Mouse (Mus musculus) kidney, postnatal 25 days (tissue): ENCODE data around the gene Elmod1.
A peak's percentile ranks its signal among the peaks of the same experiment; 100 is the strongest.
"Not testable (repeated sequence)": the region's sequence is repeated elsewhere in the genome, so short reads cannot be mapped to it uniquely, and the experiment has no call there.

Experiments
- DNase-seq, 2 experiments: peaks; one replicate each; pipeline ENCODE4 v3.0.0; 2021; ENCODE audit warnings: mixed read lengths in 2 of 2

Elmod1 gene

DNA sequence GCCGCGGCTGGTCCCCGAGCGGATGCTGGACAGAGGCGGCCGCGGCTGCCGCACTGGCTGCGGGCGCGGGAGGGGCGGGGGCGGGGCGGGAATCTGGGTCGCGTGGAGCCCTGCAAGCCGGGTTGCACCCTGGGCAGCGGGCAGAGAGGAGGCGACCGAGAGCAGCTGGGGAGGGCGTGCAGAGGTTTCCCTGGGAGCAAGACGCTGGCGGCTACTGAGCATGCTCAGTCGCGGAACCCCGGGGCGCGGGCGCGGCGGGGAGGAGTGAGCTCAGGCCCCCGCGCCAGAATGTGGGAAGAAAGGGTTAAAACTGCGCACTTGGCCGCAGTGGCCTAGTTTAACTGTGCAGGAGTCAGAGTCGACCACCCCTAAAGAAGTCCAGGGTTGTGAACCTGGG lies at the start of gene Elmod1:
Gene Elmod1, minus strand, starts transcription at position 180 of the 397 bp plus-strand sequence.
- DNase-seq, result peak; percentile 32 to 61

DNA sequence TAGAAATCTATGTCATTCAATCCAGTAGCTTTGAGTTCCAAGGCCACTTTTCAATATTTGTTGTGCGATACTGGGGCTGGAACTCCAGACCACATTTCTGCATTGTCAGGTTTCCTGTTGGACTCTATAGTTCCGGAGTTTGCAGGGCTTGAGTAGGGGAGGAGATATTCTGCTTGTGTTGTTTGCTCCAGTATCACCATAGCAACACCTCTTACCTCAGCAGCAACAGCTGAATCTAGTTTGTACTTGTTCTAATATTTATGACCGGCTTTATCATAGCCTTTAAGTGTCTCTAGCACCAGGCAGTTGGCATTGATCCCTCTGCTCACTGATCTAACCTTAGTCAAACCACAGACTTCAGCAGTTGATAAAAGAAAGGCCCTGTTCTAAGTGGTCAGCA lies 47.7 kb upstream of the Elmod1 start:
- no peak for DNase-seq

DNA sequence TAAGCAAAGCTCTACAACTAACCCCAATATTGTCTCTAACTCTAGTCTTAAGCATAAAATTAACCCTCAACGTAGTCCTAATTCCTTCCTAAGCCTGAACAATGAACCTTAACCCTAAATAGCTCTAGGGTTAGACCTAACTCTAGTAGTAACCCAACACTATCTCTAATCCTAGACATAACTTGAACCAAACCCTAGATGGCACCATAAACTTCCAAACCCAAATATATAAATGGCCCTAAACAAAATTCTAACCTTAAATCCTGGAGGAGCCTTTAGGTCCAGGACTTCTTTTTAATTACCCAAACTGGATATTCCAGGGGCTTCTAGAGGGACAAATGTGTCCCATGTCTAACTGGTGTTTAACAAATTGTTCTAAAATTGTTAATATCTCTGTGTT lies 19.4 kb upstream of the Elmod1 start:
- DNase-seq, result no peak

DNA sequence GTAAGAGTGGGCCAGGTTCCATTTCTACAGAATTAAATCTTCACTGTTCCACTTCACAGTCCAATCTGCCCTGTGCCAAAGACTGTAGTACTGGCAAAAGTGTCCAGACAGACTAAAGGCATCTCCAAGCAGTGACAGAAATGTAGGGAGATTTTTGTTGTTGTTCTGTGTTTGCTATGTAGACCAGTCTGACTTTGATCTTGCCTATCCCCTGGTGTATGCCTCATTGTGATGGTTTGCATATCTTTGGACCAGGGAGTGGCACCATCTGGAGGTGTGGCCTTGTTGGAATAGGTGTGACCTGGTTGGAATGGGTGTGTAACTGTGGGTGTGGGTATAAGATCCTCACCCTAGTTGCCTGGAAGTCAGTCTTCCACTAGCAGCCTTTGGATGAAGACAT lies 17.5 kb upstream of the Elmod1 start:
- DNase-seq, result not testable (repeated sequence)

DNA sequence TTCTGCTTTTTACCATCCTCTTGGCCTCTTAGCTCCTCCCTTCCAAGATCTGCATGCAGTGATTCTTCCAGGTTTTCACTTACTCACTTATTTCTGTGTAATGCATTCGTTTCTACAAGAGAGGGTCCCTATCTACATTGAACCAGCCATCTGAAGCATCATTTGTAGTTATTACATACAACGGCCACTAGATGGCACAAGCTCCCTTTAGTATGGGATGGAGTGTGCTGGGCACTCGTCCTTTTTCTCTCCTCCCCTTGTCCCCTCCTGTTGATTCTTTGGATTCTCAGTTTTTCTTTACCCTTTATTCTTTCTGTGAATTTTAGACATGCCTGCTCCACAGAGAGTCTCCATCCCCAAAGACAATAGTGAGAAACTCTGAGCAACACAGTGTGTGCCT lies 15.8 kb upstream of the Elmod1 start:
- peak in 1 of 2 experiments; percentile 12 for DNase-seq

DNA sequence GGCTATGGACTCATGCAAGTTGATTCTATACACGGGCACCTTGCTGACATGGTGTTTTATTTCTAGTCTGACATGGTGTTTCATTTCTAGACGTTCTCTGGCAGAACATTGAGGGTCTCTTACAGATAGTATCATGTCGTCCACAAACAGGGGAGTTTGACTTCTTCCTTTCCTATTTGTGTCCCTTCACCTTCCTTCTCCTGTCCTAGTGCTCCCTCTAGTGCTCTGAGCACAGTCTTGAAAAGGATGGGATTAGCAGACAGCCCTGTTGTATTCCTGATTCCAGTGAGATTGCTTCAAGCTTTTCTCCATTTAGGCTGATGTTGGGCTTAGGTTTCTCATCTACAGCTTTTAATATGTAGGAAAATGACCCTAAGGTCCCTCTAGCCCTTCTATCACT lies 11.9 kb upstream of the Elmod1 start:
- peak in 1 of 2 experiments; percentile 10 for DNase-seq

DNA sequence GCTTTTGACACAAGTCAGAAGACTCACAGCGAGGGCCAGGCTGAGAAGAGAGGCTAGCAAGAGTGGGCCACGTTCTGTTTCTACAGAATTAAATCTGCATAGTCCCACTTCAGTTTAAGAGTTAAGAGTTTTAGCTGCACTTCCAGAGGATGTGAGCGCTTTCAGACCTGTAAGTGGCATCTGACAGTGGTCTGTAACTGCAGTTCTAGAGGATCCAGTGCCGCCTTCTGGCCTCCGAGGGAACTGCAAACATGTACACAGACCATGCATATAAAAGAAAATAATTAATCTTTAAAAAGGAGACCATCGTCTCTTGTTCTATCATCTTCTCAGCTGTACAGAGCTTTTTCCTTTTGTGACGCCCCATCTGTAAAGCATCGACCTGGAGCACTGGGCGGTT lies 9.8 kb upstream of the Elmod1 start:
- DNase-seq, result peak in 1 of 2 experiments; percentile 70

DNA sequence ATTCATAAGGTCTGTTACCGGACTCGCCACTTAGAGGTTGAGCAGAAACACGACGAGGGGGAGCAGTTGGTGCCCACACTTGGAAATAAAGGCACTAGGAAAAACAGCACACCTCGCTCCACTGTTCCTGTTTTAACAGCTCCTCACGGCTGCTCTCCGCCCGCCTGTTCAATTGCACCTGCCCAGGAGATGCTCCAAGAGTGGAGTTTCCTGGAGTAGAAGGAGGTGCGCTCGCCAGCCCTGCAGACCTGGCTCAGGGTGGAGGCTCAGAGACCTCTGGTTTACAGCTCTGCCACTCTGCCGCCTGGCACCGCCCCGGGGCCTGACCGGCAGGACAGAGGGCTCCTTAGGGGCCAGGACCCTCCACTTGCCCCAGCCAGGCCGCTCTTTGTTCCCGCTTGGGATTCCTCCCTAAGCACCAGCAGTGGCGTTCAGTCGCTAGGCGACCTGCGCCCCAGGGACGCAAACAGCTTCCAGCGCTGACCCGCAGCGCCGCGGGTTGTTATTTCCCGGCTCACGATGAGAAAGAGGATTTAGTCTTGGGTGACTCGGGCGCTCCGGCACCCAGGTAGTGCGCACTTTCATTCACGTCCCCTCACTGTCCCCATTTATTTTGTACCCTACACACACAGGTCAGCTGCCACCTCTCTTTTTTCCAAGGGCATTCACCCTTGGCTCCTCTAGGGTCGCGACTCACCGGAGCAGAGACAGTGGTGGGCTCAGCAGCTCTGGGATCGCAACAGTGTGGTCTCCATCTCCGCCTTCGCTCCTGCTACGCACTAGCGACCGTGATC lies 576 bp downstream of the Elmod1 start:
- no peak for DNase-seq

DNA sequence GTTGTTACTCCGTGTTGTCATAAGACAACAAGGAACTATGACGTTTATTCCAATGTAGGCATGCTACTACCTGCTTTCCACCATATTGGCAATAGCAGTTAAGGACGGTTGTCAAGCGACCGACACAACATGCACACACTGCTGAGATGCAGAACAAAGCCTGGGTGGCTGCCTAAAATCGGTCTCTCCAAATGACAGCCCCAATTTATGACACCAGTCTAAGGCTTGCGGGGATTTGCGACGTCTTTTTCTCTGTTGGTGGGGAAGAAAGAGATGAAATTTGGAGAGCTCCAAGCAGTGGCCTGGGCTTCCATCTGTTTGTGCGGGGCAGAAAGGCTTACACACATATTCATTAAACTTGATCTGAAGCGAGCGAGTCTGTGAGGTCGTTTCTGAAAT lies 1.2 kb downstream of the Elmod1 start:
- DNase-seq, result no peak

DNA sequence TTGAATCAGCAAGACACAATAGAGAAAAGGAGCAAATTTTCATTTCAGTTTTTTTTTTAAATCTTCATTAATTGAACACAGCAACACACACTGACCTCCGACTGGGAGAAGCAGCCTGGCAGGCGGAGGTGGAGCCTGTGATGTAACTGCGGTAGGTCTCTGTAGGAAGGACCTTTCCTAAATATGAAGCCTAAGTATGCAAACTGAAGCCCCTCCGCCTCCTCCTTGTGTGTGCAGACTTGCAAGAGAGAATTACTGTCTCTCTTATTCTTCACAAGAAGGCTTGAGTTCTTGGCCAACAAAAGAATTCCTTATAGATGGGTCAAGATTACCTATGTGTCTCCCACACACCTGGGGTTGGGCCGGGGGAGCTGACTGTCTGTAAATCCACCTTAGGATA lies 1.9 kb downstream of the Elmod1 start:
- DNase-seq, result no peak

DNA sequence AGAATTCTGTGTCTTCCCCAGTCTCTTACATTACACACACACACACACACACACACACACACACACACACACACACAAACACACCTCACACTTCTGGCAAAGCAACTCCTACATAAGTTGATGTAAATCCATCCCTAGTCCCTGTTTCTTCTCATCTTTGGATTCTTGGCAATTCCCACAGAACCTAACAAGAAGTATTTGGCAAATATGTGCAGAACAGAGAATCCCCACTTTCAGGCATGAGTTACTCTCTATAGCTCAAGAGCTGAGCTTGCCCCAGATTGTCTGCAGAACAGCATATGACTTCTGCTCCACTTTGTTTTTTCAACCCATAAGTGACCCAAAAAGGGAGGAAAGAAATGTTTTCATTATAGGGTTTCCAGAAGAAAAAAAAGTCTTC lies 2.7 kb downstream of the Elmod1 start:
- DNase-seq, result no peak

DNA sequence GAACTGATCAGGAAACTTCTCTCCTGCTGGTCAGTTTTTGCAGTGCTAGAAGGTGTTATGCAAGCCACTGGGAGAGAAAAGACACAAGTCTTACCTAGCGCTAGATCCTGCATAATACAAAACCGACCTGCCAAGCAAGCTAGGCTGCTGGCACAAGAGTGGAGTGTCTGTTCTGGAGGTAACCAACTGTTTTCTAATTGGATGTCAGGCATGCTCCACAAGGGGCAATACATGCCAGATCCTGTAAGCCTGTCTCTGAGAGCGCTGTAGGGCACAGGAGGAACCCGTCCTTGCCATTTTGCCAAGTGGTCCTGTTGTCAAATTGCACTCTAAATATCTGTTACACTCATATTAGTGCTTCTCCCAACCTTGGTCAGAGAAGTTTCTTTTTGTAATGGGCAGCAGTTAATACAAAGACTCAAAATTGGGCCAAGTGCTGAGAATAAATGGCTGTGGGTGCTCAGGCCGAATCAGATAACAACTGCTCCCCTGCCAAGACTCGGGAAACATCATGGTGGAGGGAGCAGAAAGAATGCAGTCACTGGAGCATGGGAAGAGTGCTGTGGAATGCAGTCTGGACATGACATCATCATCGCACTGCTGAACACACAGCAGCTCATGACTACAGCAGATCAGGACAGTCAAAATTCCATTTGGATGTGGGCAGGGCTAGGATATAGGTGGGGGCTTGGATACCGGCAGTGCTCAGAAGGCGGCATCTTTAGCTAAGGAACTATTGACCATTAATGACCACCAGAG lies 7.3 kb downstream of the Elmod1 start:
- DNase-seq, result no peak

DNA sequence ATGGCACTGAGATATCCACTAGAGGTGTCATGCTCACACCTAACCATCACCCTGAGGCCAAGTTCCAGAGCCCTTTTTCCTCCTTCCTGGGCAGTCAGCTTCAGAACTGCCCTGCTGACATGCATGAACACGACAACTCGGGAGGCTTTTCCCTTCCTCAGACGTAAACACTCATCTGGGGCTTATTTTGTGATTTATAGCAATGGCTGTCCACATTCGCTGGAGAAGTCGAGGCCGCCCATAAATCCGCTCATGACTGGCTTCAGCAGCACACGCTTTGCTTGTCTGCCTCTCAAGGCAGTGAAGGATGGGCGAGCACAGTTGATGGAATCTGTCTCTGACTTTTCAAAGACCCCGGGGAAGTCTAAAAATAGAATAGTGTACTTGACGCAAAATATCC lies 18.1 kb downstream of the Elmod1 start:
- DNase-seq, result no peak

DNA sequence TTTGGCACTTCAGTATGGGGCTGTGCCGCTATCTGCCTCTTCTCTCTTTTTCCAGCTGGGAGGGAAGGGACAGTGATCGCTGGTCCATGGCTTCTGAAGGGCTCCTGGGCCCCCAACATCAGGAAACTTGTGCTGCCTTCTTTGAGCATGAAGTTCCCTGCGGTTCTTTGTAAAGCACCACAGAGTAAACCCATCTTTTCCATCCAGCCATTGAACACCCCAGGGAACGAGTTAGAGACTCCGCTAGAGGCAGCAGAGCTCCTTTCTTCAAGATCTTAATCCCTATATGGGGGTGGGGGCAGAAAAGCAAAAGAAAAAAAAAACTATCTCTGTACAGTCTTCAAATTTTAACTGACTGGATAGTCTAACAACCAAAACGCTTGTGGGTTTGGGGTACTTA lies 20.2 kb downstream of the Elmod1 start:
- no peak for DNase-seq

DNA sequence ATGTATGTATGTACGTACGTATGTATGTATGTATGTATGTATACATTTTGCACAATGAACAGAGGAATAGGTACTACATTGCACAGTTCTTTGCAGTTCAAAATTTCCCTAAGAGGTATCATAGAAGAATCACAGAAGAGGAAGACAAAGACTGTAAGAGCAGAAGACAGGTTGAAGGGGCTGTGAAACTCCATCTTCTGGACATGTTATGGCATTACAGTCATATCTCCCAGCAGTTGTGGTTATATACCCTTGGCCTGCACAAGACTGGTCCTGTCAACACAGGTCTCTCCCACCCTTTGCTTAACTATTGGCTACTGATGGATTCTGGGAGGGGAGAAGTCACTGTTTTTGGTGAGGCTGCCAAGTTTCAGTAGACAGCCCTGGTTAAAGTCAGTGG lies 27.6 kb downstream of the Elmod1 start:
- DNase-seq, result no peak

DNA sequence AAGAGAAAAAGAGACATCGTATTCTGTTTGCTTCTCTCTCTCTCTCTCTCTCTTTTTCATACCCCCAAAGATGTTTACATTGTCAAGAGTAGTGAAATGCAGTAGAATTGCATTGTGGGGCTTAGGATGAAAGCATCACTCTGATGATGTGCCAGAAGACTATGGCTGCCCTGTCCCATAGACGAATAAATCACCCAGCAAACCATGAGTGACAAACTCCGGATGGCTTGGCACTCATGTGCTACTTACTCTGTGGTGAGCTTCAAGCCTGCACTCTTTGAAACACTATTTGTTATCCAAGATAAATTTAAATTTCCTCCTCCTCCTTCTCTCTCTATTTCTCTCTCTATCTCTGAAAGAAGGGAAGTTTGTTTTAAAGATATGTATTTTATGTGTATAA lies 36.5 kb downstream of the Elmod1 start:
- no peak for DNase-seq

DNA sequence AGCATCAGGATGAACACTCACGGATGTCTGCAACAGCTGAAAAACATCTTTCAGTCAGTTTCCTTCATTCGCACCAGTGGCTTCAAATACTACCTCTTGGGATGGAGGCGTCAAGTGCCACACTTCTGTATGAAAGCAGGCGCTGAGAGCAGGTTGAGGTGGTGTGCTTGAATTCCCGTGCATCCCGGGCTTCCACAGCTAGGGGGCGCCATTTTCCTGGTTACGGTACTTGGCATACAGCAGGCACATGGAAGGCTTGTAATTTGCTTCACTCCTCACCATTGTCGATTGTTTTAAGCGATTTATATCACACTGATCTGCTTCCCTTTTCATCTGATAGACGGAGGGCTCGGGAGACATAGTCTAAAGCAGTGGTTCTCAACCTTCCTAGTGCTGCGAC lies 40.9 kb downstream of the Elmod1 start:
- peak in 1 of 2 experiments; percentile 26 for DNase-seq

DNA sequence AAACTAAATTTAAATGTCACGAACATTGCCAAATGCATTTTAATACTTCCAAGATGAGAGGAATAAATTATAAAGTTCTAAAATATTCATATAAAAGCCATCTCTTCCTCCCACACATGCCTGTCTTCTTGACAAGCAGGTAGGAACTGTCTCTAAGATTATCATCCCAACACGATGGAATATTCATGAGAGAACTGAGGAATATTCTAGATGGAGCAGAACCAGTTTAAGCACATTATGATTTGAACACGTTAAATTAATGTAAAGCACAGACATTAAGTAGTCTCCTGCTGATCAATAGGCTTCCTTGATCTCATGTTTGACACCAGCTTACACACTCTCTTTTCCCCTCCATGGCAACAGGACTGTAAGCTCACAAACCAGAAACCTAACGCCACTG lies 41.7 kb downstream of the Elmod1 start:
- DNase-seq, result no peak

DNA sequence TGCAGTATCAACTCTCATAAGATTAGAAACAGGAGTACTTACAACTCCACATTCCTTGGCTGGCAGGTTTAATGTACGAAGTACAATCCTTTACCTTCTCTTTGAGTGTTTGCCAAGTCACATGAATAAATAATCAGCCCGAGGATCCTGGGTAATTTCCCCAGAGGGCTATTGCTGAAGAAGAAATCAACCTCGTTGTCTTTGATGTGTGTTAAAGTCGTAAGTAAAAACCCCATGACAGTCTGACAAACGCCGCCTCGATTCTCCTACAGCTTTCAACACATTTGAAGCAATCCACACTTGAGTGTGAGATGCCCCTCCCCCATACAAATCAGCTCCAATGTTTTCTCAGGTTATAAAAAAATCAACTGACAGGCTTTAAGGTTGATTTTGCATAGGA lies 44.2 kb downstream of the Elmod1 start:
- no peak for DNase-seq

DNA sequence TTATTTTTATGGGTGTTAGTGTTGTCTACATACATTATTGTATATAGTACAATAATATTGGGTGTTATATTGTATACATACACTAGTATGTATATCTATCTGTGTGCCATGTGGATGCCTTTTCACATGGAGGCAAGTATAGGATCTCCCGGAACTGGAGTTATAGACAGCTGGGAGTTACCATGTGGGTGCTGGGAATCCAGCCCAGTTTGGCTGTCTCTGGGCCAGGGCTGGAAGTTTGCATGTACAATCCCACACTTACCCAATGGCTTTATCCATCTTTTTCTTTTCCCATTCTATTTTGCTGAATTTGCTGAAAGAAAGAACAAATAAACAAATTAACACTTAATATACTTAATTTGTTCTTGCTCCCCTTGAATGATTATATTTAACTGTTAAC lies 54.0 kb downstream of the Elmod1 start:
- DNase-seq, result no peak

DNA sequence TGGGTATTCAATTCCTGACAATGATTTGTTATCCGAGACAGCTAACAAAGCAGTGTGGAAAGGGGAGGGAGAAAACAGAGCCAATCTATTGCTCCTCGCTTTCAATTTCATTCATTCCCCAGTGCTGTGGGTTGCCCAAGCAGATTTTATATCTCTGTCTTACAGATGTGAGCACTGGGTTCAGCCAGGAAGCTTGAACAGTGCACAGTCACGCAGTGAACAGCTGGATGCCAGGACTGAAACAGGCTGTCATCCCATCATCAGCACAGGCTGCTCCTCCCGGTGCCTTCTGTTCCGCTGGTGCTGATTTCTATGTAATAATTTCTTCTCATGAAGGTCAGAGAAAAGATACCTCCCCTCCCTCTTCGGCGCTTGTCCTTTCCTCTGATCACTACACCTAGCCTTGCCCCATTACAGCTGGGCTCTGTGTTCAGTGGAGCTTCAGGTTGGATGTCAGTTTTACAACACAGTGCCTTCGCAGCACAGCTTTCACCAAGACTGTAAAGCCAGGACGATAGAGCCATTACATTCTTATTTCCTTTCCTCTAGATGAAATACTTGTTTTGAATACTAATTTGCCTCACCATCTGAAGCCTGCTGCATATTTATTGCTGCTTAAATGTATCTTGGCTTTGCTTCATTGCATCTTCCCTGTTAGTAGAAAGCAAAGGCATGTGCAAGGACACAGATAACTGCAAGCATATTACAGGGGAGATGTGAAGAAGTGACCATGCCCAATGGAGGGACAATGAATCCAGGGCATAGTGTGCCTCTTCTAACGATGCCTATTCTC lies 59.0 kb downstream of the Elmod1 start:
- DNase-seq, result no peak

DNA sequence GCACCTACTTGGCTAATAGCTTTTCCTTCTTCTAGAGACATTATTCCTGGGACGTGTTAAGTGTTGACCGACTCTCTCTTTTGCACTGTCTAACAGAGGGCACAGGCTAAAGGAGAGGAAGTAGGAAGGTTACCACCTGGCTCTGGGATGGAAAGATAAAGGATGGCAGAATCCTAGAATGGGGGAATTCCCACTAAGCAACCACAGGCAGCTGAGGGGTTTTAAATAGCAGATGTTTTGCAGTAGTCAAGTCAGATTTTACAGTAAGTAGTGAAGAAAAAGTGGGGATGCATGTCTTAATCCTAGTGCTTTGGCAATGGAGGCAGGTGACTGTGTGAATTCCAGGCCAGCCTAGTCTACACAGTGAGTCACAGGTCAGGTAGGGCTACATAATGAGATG lies 64.3 kb downstream of the Elmod1 start:
- no peak for DNase-seq

DNA sequence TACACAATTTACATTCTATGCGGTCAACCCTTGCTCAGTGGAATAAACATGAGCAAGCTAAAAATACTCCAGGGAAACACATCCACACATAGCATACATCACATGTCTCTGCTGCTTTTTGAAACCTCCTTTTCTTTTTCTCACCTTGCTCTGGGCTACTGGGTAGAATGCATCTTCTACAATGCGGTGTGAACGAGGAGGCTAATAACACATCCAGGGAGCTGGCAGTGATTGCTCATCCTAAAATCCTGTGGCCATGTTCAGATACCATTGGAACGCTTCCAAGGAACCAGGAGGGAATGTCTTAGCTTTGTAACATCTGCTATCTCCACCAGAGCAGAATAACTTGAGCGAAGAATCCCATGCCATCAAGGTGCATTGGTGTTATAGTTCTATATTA lies 64.8 kb downstream of the Elmod1 start:
- DNase-seq, result no peak

DNA sequence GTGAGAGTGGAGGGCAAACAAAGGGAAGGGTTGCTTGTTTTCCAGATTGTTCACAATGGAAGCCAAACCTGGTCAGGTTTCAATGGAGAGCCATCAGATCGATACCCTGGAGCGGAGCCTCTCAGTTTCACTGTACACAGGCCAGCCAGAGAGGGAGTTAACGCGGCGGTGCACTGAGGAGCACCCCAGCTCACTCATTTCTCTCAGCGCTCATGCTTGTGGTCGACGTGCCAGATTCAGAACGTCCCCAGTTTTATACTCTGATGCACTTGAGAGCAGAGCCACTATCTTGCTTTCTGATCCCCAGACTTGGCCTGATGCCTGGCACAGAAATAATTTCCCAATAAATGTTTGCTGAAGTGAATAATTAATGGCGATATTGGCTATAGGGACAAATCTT lies 68.3 kb downstream of the Elmod1 start:
- DNase-seq, result no peak
